Mouse (Mus musculus): ENCODE measurements at regions not wholly inside any gene's neighbourhood (a gene's known extent, or its start where the extent isn't known, plus 50 kb on each side); places are given as distances from the start of the nearest gene placed in this dataset.

GRCm38 (mm10) chr12:27479601-27480001 is 137.2 kb upstream of the Sox11 start:
- DNase-seq: peak; percentile 25 to 43

- DNase-seq: no peak
Observed at GRCm38 (mm10) chr12:27474631-27475030, 132.3 kb upstream of the Sox11 start.

- DNase-seq: no peak
Observed at GRCm38 (mm10) chr12:27471557-27471956, 129.2 kb upstream of the Sox11 start.

- no peak for DNase-seq
Observed at GRCm38 (mm10) chr12:27470346-27470745, 128.0 kb upstream of the Sox11 start.

- no peak for DNase-seq
Observed at GRCm38 (mm10) chr12:27468782-27469181, 126.4 kb upstream of the Sox11 start.

GRCm38 (mm10) chr12:27468141-27468540 is 125.8 kb upstream of the Sox11 start:
- DNase-seq: no peak

- no peak for DNase-seq
Observed at GRCm38 (mm10) chr12:27465499-27466150, 123.3 kb upstream of the Sox11 start.

GRCm38 (mm10) chr12:27458674-27459073 is 116.3 kb upstream of the Sox11 start:
- no peak for DNase-seq

- peak; percentile 10 to 25 for DNase-seq
Observed at GRCm38 (mm10) chr12:27437661-27438345, 95.4 kb upstream of the Sox11 start.

- DNase-seq: no peak
Observed at GRCm38 (mm10) chr12:27431338-27431737, 89.0 kb upstream of the Sox11 start.

- DNase-seq: no peak
Observed at GRCm38 (mm10) chr12:27417387-27418009, 75.1 kb upstream of the Sox11 start.

- DNase-seq: no peak
Observed at GRCm38 (mm10) chr12:27410555-27410954, 68.2 kb upstream of the Sox11 start.

- DNase-seq: peak; percentile 47 to 62
Observed at GRCm38 (mm10) chr12:27408440-27408839, 66.1 kb upstream of the Sox11 start.

GRCm38 (mm10) chr12:27399392-27399791 is 57.0 kb upstream of the Sox11 start:
- DNase-seq: no peak

Measured in cerebellum, postnatal 14 days (tissue).